Mouse (Mus musculus) E14TG2a.4 (cell line): ENCODE results near the gene Ccdc85b.

Experiments used
- H3K27me3 ChIP-seq: 2 replicates; pipeline ENCODE4 v1.6.1; 2014; ENCODE audit warnings: low read length, control low read depth; ENCODE audit not compliant: insufficient read depth
- H3K36me3 ChIP-seq: 2 replicates; pipeline ENCODE4 v1.6.1; 2014; ENCODE audit warnings: low read length, control low read depth; ENCODE audit not compliant: insufficient read depth
- H3K4me1 ChIP-seq: replicated peaks from 2 replicates; pipeline ENCODE4 v1.6.1; 2014; ENCODE audit warnings: low read depth, low read length, control low read depth
- H3K4me3 ChIP-seq: replicated peaks from 2 replicates; pipeline ENCODE4 v1.5.1; 2014; ENCODE audit warnings: mild to moderate bottlenecking, low read length
- H3K9me3 ChIP-seq: 2 replicates; pipeline ENCODE4 v1.6.1; 2014; ENCODE audit warnings: low read length, control low read depth
- CTCF ChIP-seq: conservative IDR thresholded peaks from 2 replicates; pipeline ENCODE4 v1.5.1; 2014; ENCODE audit warnings: low read length
- NANOG ChIP-seq: IDR thresholded peaks from 2 replicates; pipeline ENCODE4 v1.6.1; 2014; ENCODE audit warnings: borderline replicate concordance, low read length, mixed read lengths
- POU5F1 ChIP-seq: IDR thresholded peaks from 2 replicates; pipeline ENCODE4 v1.6.1; 2014; ENCODE audit warnings: low read length, borderline replicate concordance

The Ccdc85b gene

DNA sequence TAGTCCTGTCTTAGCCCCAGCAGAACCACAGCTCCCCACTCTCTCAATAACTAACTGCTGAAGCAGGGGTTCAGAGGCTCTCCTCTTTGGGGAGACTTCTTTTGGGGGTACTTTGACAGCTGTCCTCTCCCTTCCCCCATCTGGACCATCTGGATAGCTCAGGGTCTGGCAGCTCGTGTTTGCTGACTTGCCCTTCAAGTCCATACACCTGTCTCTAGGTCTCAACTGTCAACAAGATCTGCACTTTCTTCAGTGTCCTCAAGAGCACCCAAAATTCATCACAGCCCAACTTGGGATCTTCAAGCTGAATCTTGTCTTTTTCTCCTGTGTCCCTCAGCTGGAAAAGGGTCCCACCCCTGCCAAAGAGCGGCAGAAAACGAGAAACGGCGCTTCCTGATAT is 35.9 kb downstream of the Ccdc85b start:
- H3K9me3 ChIP-seq, result no peaks in the 10 kb centered on the region
- no peak overlapping the region for H3K4me3 ChIP-seq
- no peaks in the 10 kb centered on the region for H3K27me3 ChIP-seq

DNA sequence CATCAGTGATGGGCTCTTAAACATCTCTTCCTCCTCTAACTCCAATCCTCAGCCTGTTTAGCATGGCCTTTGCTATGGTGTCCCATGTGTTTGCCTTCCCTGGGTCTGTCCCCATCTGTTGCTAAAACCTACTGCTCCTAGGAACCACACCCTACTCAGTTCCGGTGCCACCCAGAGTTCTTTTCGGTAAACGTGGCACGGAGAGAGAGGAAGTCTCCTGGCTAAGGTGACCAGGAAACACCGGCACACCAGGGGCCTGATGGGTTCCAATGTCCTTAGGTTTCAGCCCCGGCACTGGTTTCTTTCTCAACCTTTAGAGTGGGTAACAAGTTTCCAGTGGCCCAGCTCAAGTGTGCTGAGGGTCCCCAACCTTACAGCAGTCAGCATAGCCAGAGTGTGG is 37.1 kb downstream of the Ccdc85b start:
- Histone ChIP-seq H3K4me3 (no peak overlapping the region), H3K27me3 (peaks cover 4% of the 10 kb centered on the region; the same call in 1 of the 2 replicates), H3K36me3 (peaks cover 38% of the 10 kb centered on the region), H3K9me3 (no peaks in the 10 kb centered on the region), H3K4me1 (peaks cover 47% of the 10 kb centered on the region)
- TF ChIP-seq NANOG, result no peak
- no peak for TF ChIP-seq CTCF
- no peak for TF ChIP-seq POU5F1

More for the DNA sequence above, 35.9 kb downstream of the Ccdc85b start:
- H3K36me3 ChIP-seq, result peaks cover 48% of the 10 kb centered on the region
- H3K4me1 ChIP-seq, result peaks cover 54% of the 10 kb centered on the region
- TF ChIP-seq POU5F1 (no peak), NANOG (no peak)

DNA sequence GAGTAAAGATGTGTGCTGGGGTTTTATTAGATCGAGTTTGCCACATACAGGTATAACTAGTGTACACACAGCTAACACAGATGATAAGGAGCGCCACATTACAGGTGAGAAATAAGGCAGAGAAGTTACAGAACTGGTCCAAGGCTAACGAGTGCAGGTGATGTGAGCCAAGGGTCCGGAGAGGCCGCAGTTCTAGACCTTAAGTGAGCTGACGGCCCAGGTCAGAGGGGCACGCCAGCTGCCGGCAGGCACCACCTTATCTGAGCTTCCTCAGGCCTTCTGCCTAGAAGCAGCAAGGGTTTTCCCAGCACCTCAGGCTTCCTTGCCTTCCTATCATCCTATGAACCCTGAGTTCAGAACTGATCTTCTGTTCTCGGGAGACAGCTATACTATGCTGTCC is 38.1 kb downstream of the Ccdc85b start:
- peaks cover 5% of the 10 kb centered on the region; the same call in 1 of the 2 replicates for H3K27me3 ChIP-seq
- no peak for TF ChIP-seq POU5F1
- no peak for TF ChIP-seq NANOG
- TF ChIP-seq CTCF, result no peak
- H3K4me1 ChIP-seq, result peaks cover 52% of the 10 kb centered on the region
- H3K36me3 ChIP-seq, result peaks cover 38% of the 10 kb centered on the region
- H3K4me3 ChIP-seq, result no peak overlapping the region
- H3K9me3 ChIP-seq, result no peaks in the 10 kb centered on the region

DNA sequence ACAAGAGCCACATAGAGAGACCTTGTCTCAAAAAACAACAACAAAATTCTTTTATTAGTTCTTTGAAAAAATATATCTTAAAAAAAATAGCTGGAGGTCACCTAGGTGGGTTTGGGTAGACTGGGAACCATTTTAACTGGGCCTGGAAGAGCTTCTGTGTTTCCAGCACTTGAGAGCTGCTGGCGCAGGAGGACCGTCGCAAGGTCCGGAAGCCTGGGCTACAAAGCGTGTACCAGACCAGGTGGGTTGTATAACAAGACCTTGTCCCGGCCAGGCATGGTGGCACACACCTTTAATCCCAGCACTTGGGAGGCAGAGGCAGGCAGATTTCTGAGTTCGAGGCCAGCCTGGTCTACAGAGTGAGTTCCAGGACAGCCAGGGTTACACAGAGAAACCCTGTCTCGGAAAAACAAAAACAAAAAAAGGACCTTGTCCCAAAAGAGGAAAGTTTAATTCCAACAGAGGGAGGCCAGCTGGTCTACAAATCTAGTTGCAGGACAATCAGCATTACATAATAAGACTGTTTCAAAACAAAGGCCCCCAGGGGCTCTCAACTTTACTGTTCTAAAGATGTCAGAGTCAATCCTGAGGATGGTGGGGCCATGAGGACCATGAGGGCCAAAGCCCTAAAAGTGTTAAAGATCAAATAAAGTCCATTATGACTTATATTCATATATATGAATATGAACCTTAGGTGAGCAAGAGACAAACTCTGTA is 38.8 kb downstream of the Ccdc85b start:
- TF ChIP-seq NANOG (no peak), POU5F1 (no peak), CTCF (no peak)

DNA sequence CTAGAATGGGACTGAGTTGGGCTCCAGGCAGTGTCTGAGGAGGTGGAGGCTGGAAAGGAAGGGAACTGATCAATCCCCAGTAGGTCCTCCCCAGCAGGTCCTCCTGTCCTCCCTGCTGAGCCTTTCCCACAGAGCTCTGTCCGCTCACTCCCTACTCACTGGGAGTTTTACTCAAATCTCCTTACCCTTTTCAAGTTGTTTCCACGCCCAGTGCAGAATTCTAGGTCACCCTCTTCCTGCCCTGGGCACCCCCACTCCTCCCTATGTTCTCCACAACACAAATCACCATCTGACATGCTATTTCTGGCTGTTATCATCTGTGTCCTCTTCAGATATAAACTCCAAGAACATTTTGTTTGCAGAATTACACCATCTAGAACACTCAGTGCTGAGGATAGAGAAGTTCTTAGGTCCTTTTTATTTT is 43.1 kb downstream of the Ccdc85b start:
- Histone ChIP-seq H3K4me3 (no peak overlapping the region), H3K9me3 (no peaks in the 10 kb centered on the region), H3K4me1 (peaks cover 35% of the 10 kb centered on the region), H3K36me3 (no peaks in the 10 kb centered on the region), H3K27me3 (peaks cover 5% of the 10 kb centered on the region; the same call in 1 of the 2 replicates)
- TF ChIP-seq NANOG (no peak), CTCF (no peak), POU5F1 (no peak)

More for the DNA sequence above, 38.8 kb downstream of the Ccdc85b start:
- Histone ChIP-seq H3K4me3 (no peak overlapping the region), H3K9me3 (no peaks in the 10 kb centered on the region), H3K36me3 (peaks cover 38% of the 10 kb centered on the region), H3K27me3 (peaks cover 5% of the 10 kb centered on the region; the same call in 1 of the 2 replicates), H3K4me1 (peaks cover 50% of the 10 kb centered on the region)

DNA sequence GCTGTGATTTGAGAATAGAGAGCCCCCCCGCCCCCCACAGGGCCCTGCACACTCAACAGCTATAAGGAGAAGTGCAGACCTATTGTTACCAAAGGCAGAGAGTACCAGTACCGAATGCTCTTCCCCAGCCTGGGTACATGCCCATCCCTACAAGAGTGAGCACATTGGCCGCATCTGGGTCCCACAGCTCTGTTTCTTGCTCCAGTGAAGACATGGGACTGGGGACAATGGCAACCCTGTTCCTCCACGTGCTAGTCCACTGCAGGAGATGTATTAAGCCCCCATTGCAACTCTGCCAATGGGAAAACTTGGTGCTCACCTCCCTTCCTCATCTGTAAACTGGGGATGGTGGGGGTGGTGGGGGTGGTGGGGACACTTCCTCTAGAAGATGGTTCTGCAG is 43.9 kb downstream of the Ccdc85b start:
- TF ChIP-seq POU5F1, result no peak
- no peaks in the 10 kb centered on the region for H3K36me3 ChIP-seq

DNA sequence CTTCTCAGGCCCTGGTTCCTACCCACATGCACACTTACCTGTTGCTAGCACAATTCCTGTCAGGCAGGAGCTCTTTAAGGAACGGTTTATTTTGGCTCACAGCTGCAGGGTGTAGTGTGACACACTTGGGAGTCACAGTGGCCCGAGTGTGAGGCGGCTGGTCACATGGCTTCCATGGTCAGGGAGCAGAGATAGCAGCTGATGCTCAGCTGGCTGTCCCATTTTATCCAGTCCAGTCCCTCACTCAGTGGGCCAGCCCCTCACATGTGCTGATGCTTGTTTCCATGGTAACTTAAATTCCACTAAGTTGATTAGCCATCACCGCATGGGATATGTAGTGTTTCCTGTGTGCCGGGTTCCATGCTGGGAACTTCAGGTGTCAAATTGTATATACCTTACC is 45.7 kb downstream of the Ccdc85b start:
- peaks cover 48% of the 10 kb centered on the region for H3K4me1 ChIP-seq
- H3K27me3 ChIP-seq, result peaks cover 5% of the 10 kb centered on the region; the same call in 1 of the 2 replicates
- TF ChIP-seq CTCF (no peak), NANOG (no peak), POU5F1 (no peak)
- H3K4me3 ChIP-seq, result no peak overlapping the region
- no peaks in the 10 kb centered on the region for H3K36me3 ChIP-seq
- no peaks in the 10 kb centered on the region for H3K9me3 ChIP-seq

More for the DNA sequence above, 43.9 kb downstream of the Ccdc85b start:
- Histone ChIP-seq H3K4me1 (peaks cover 41% of the 10 kb centered on the region), H3K9me3 (no peaks in the 10 kb centered on the region), H3K4me3 (no peak overlapping the region), H3K27me3 (peaks cover 5% of the 10 kb centered on the region; the same call in 1 of the 2 replicates)

DNA sequence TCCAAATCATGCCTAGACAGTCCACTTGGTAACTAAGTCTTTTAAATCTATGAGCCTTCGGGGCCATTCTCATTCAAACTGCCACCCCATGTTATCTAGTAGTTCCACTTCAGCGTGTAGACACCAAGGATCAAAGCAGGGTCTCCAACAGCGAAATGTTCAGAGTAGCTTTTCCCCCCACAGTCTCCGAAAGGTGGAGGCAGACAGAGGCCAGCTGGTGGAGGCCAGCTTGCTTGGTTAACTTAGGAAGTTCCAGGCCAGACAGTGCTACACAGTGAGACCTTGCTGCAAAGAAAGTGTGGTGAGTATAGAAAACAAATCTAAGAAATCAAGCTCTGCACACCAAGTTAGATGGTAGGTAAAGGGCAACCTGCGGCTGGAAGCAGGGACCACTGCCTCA is 47.1 kb downstream of the Ccdc85b start:
- H3K4me3 ChIP-seq, result no peak overlapping the region
- no peaks in the 10 kb centered on the region for H3K9me3 ChIP-seq
- TF ChIP-seq POU5F1 (no peak), NANOG (no peak), CTCF (no peak)
- H3K27me3 ChIP-seq, result 0 out of 2 replicates have a peak, but pooled peaks cover 1% of the 10 kb centered on the region
- H3K4me1 ChIP-seq, result peaks cover 50% of the 10 kb centered on the region
- no peaks in the 10 kb centered on the region for H3K36me3 ChIP-seq

DNA sequence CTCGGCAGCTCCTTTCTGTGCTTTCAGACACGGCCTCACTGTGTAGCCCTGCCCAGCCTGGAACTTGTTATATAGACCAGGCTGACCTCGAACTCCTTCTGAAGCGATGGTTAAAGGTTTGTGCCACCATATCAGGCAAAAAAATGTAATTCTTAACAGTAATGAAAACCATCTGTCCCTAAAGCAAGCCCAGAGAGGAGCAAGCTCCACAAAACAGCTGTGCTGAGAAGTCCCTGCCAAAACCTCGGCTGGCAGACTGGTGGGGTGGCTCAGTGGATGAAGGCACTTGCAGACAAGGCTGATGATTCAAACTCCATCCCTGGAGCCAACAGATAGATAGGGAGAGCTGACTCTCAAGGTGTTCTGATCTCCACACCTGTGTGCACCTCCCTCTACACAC is 48.6 kb downstream of the Ccdc85b start:
- Histone ChIP-seq H3K36me3 (no peaks in the 10 kb centered on the region), H3K4me3 (no peak overlapping the region), H3K27me3 (no peaks in the 10 kb centered on the region), H3K9me3 (no peaks in the 10 kb centered on the region), H3K4me1 (peaks cover 48% of the 10 kb centered on the region)
- no peak for TF ChIP-seq POU5F1
